Comparison of ENCODE assay signal across 15 mouse cellular contexts in genomic region chr9:120914429-120914828, GRCm38 (mm10). TPM values are rescaled to one million over a fixed set of nuclear protein-coding genes. Genes with fewer than 3 reads are reported as not detected.
DNase-seq lines count a peak whose midpoint lies in the region; ATAC-seq and TF ChIP-seq lines count a peak whose summit lies in the region.
"Had no signal": no experiment of that assay in that cellular context is flagged by ENCODE, and none has a peak within 500 bp of the region (broad histone marks: within the 10 kb centered on the region; RNA-seq: fewer than 3 reads in every experiment).

No protein-coding gene starts in this region.

- no peaks in the 10 kb centered on the region for H3K4me1 ChIP-seq in heart, embryonic 16.5 days (ENCODE audit: control insufficient read depth, insufficient read depth, low read length)
- H3K4me1 ChIP-seq in embryonic facial prominence, embryonic 10.5 days, result 0 out of 2 replicates have a peak, but pooled peaks cover 4% of the 10 kb centered on the region
- H3K4me1 ChIP-seq in lung, postnatal 0 days (ENCODE audit: insufficient read depth, low read depth, low read length), result peaks cover 8% of the 10 kb centered on the region; the same call in 1 of the 2 replicates
- H3K4me1 ChIP-seq in neural tube, embryonic 15.5 days, result no peaks in the 10 kb centered on the region
- H3K4me1 ChIP-seq: limb, embryonic 10.5 days had no signal

- WGBS in heart, embryonic 16.5 days, result 58% methylated on average over 4 of the region's 4 CpGs
- 82% methylated on average over 4 of the region's 4 CpGs for WGBS in embryonic facial prominence, embryonic 10.5 days
- 42% methylated on average over 4 of the region's 4 CpGs for WGBS in lung, postnatal 0 days
- 92% methylated on average over 4 of the region's 4 CpGs for WGBS in neural tube, embryonic 15.5 days

- TF ChIP-seq CTCF in lung, postnatal 0 days (IDR thresholded peaks at IDR 0.05), result peak; percentile 20; the same call in 1 of the 2 replicates

- no peak overlapping the region for H3K4me2 ChIP-seq in heart, embryonic 16.5 days (ENCODE audit: low read depth, low read length)
- H3K4me2 ChIP-seq in lung, postnatal 0 days (replicated peaks; ENCODE audit: low read depth, low read length), result no peak overlapping the region
- no peak overlapping the region for H3K4me2 ChIP-seq in neural tube, embryonic 15.5 days
- H3K4me2 ChIP-seq: heart, embryonic 11.5 days; midbrain, embryonic 11.5 days had no signal

- H3K9me3 ChIP-seq in heart, embryonic 16.5 days (replicated peaks; ENCODE audit: control insufficient read depth, low read length), result 0 out of 2 replicates have a peak, but pooled peaks cover 5% of the 10 kb centered on the region
- H3K9me3 ChIP-seq in embryonic facial prominence, embryonic 10.5 days, result no peaks in the 10 kb centered on the region
- no peaks in the 10 kb centered on the region for H3K9me3 ChIP-seq in lung, postnatal 0 days (ENCODE audit: low read length)
- no peaks in the 10 kb centered on the region for H3K9me3 ChIP-seq in neural tube, embryonic 15.5 days (replicated peaks)
- H3K9me3 ChIP-seq: limb, embryonic 10.5 days had no signal

- H3K27me3 ChIP-seq in heart, embryonic 16.5 days (ENCODE audit: control insufficient read depth, insufficient read depth, low read length), result no peaks in the 10 kb centered on the region
- H3K27me3 ChIP-seq in embryonic facial prominence, embryonic 10.5 days (replicated peaks; ENCODE audit: low read depth, poor library complexity, severe bottlenecking), result no peaks in the 10 kb centered on the region
- no peaks in the 10 kb centered on the region for H3K27me3 ChIP-seq in lung, postnatal 0 days (replicated peaks; ENCODE audit: insufficient read depth, low read length)
- H3K27me3 ChIP-seq in neural tube, embryonic 15.5 days (replicated peaks), result no peaks in the 10 kb centered on the region

- intact Hi-C loops in heart, postnatal 14 days (cut with DNase I), result loop anchor here (5.0 kb wide), 1 partner anchor 137 kb away; no protein-coding TSS in a partner anchor

- H3K36me3 ChIP-seq in heart, embryonic 16.5 days (ENCODE audit: control insufficient read depth, insufficient read depth), result no peaks in the 10 kb centered on the region
- H3K36me3 ChIP-seq in embryonic facial prominence, embryonic 10.5 days (replicated peaks), result no peaks in the 10 kb centered on the region
- H3K36me3 ChIP-seq in lung, postnatal 0 days (ENCODE audit: insufficient read depth, low read length), result no peaks in the 10 kb centered on the region
- no peaks in the 10 kb centered on the region for H3K36me3 ChIP-seq in neural tube, embryonic 15.5 days
- H3K36me3 ChIP-seq: limb, embryonic 10.5 days had no signal

- TF ChIP-seq EP300 in lung, postnatal 0 days (IDR thresholded peaks at IDR 0.05), result no peak

- peak overlapping the region; percentile 62 for H3K27ac ChIP-seq in heart, embryonic 16.5 days (ENCODE audit: low read length)
- 0 out of 2 replicates have a peak overlapping the region, but pooled peaks have one; percentile 3 for H3K27ac ChIP-seq in embryonic facial prominence, embryonic 10.5 days (replicated peaks)
- H3K27ac ChIP-seq in lung, postnatal 0 days (ENCODE audit: low read length), result peak overlapping the region; percentile 87
- no peak overlapping the region for H3K27ac ChIP-seq in neural tube, embryonic 15.5 days (replicated peaks)
- H3K27ac ChIP-seq: layer of hippocampus, adult 2 months; limb, embryonic 10.5 days had no signal

- ATAC-seq in heart, embryonic 16.5 days (replicated peaks; ENCODE audit: extremely low read depth, insufficient read depth, low FRiP score), result no peak
- ATAC-seq in lung, postnatal 0 days, result peak; percentile 51
- ATAC-seq in neural tube, embryonic 15.5 days (ENCODE audit: low FRiP score), result no peak
- ATAC-seq: forebrain, embryonic 16.5 days had no signal

- DNase-seq in heart, postnatal 14 days, result no peak
- DNase-seq in lung, adult 18-20 months, result peak; percentile 18 to 30
- DNase-seq in lung, postnatal 14 days, result no peak
- DNase-seq in embryonic facial prominence, embryonic 10.5 days (ENCODE audit: low spot score), result no peak
- DNase-seq in lung, postnatal 0 days (ENCODE audit: low spot score), result peak; percentile 75
- DNase-seq in ovary, postnatal 10 days (ENCODE audit: low spot score), result no peak
- DNase-seq: cerebellum, adult 9-11 months had no signal

- H3K4me3 ChIP-seq in heart, embryonic 16.5 days (ENCODE audit: low read length), result no peak overlapping the region
- no peak overlapping the region for H3K4me3 ChIP-seq in embryonic facial prominence, embryonic 10.5 days
- no peak overlapping the region for H3K4me3 ChIP-seq in lung, postnatal 0 days (ENCODE audit: low read depth, low read length)
- H3K4me3 ChIP-seq in neural tube, embryonic 15.5 days (replicated peaks), result no peak overlapping the region
- H3K4me3 ChIP-seq: erythroblast, embryonic 14.5 days; layer of hippocampus, adult 2 months; limb, embryonic 10.5 days had no signal

- H3K9ac ChIP-seq in heart, embryonic 16.5 days (ENCODE audit: low read length), result no peak overlapping the region
- no peak overlapping the region for H3K9ac ChIP-seq in lung, postnatal 0 days (replicated peaks; ENCODE audit: low read depth)
- no peak overlapping the region for H3K9ac ChIP-seq in neural tube, embryonic 15.5 days (replicated peaks)

RNA-seq across cellular contexts. Expression of gene Ctnnb1, which starts 14.6 kb away (rescaled TPM):
- polyA plus RNA-seq in heart, embryonic 16.5 days (2015; fragmentation: Nextera tagmentation; extraction: Ambion mirVana), result 357 TPM in 2 replicates
- 100 to 1,000 TPM; 541 to 546 TPM for total RNA-seq in heart, postnatal 14 days (2021)
- polyA plus RNA-seq in embryonic facial prominence, embryonic 10.5 days (2016; fragmentation: Nextera tagmentation; extraction: Ambion mirVana), result 584 and 637 TPM in 2 replicates
- polyA plus RNA-seq in lung, postnatal 0 days (2015; fragmentation: Nextera tagmentation; extraction: Ambion mirVana), result 383 and 452 TPM in 2 replicates
- 288 and 326 TPM in 2 replicates for polyA plus RNA-seq in neural tube, embryonic 15.5 days (2015; fragmentation: Nextera tagmentation; extraction: Ambion mirVana)

Comparison
In these comparisons a context has a peak if more than half of its experiments do, and no peak if none do; other contexts are left out.
1. DNase-seq: peak in lung, adult 18-20 months (2 of 2) and lung, postnatal 0 days (single experiment); none in heart, postnatal 14 days (0 of 2), lung, postnatal 14 days (single experiment), embryonic facial prominence, embryonic 10.5 days (single experiment) and ovary, postnatal 10 days (single experiment).